Mouse (Mus musculus) 416B (cell line): ENCODE results near the gene Gm29564.
"Not testable (repeated sequence)": the region's sequence is repeated elsewhere in the genome, so short reads cannot be mapped to it uniquely, and the experiment has no call there.

Experiments used
- DNase-seq: peaks from one replicate; pipeline ENCODE4 v3.0.0; 2011; ENCODE audit warnings: low read depth

Gm29564 gene

DNA sequence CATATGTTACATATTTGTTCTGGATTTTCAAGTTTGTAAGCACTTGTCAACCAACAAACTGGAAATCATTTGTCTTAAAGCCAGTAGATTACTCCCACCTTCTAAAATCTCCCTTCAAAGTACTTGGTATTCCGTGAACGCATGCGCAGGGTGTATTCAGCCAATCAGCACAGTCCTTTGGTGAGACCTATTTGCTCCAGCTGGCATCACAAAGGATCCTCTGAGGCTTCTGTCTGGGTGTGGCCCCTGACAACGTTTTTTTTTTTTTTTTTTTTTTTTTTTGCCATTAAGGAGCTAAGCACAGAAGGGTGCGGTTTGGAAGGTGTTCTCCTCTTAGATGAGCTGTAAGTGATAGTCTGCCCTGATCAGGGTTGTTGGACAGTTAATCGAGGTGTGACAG, at the start of gene Gm29564:
Gm29564 (plus strand) TSS at position 301 of the 400 bp plus-strand sequence.
- DNase-seq: not testable (repeated sequence)
